Mouse (Mus musculus) small intestine, adult 2 months (tissue): ENCODE measurements at regions not wholly inside any gene's neighbourhood (a gene's known extent, or its start where the extent isn't known, plus 50 kb on each side); places are given as distances from the start of the nearest gene placed in this dataset.

Experiments used
- H3K27ac ChIP-seq: fragments of 200-500 bp; 2 replicates; pipeline ENCODE4 v1.5.1; 2012; ENCODE audit warnings: low read depth, low read length, control low read depth, inconsistent platforms; ENCODE audit not compliant: insufficient read depth
- H3K27me3 ChIP-seq: fragments of 200-500 bp; 2 replicates; pipeline ENCODE4 v1.6.1; 2012; ENCODE audit warnings: mild to moderate bottlenecking, moderate library complexity, low read length, inconsistent platforms; ENCODE audit not compliant: control insufficient read depth, insufficient read depth
- H3K36me3 ChIP-seq: fragments of 200-500 bp; 2 replicates; pipeline ENCODE4 v1.6.1; 2012; ENCODE audit warnings: mild to moderate bottlenecking, low read length, control low read depth, inconsistent platforms; ENCODE audit not compliant: control insufficient read depth, insufficient read depth
- H3K4me1 ChIP-seq: fragments of 200-500 bp; 2 replicates; pipeline ENCODE4 v1.6.1; 2012; ENCODE audit warnings: low read length, inconsistent platforms, mixed read lengths; ENCODE audit not compliant: control insufficient read depth, insufficient read depth, insufficient read length
- H3K4me3 ChIP-seq: fragments of 200-500 bp; 2 replicates; pipeline ENCODE4 v1.5.1; 2012; ENCODE audit warnings: low read depth, mild to moderate bottlenecking, control low read depth, inconsistent platforms, low read length, moderate library complexity
- CTCF ChIP-seq: fragments of 200-500 bp; IDR thresholded peaks from 2 replicates; pipeline ENCODE4 v1.5.1; 2012; ENCODE audit warnings: low read depth, mild to moderate bottlenecking, control low read depth, inconsistent platforms, low read length, moderate library complexity, mixed read lengths; ENCODE audit not compliant: insufficient replicate concordance, insufficient read length; ENCODE audit errors: extremely low read depth
- POLR2A ChIP-seq: fragments of 200-500 bp; IDR thresholded peaks from 2 replicates; pipeline ENCODE4 v1.6.1; 2012; ENCODE audit warnings: low read depth, mild to moderate bottlenecking, control low read depth, inconsistent platforms, low read length, moderate library complexity
- WGBS: fragments of 180-500 bp; shearing (Covaris S2); methylation state at CpG from one replicate; pipeline ENCODE4 v1.1.7; 2018; 5-methylcytosine and 5-hydroxymethylcytosine counted together

DNA sequence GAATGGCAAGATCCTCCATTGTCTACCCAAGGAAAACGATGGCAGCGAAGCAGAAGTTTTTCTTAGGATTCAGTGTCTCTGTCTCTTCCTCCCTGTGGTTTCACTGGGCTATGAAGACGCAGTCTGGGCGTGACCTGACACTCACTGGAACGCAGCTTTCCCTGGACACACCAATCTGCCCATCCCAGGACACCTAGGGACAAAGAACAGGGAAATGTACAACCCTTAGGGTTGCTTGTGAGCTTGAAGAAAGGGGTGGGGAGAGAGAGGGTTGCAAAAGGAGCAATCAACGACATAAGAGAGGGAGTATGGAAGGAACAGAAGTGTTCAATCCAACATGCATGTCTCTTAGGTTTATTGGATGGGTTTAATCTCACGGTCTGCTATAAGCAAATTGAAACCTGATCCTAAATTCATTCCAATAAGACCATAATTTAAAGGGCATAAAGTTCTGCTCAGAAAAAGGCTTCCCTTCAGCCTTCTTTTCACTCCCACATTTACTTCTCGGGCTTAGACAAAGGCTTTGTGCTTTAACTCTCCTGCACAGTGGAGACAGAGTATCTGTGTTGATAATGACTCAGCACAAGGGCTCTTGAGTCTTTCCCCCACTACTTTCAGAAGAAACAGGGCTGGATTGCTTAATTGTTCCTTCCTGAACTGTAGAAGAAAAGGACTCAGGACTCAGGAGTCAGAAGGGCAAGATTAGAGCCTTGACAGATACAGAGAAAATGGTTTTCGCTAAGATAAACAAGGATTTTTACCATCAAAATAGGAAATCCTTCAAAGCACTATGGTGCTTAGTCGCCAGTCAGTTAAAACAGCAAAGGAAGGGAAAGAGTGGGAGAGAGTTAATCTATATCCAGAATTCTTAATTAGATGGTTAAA lies 147.3 kb upstream of the Cited2 start:
- WGBS: 40% methylated on average over 10 of the region's 10 CpGs
- H3K27me3 ChIP-seq: no peaks in the 10 kb centered on the region
- peaks cover 17% of the 10 kb centered on the region; the same call in 1 of the 2 replicates for H3K4me1 ChIP-seq
- H3K36me3 ChIP-seq: no peaks in the 10 kb centered on the region
- TF ChIP-seq CTCF: no peak
- no peak for TF ChIP-seq POLR2A
- no peak overlapping the region for H3K4me3 ChIP-seq
- peak overlapping the region; percentile 82 for H3K27ac ChIP-seq

DNA sequence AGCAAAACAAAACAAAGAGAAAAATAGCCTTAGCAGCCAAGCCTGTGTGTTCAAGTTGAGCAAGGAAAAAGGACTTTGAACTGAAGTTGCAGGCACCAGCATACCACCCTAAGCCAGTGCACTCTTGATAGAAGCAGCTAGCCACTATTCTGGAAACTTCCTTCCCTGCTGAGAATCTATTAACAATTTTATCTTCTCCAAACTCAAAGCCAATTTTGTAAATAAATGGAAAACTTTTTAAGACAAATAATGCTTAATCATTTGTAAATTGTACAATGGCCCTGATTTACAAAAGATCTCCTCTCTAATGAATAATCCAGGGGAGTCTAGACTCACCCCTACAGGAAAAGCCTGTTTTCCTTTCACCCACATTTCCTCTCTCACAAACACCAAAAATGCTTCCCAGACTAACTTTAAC lies 146.7 kb upstream of the Cited2 start:
- Histone ChIP-seq H3K36me3 (no peaks in the 10 kb centered on the region), H3K27me3 (no peaks in the 10 kb centered on the region), H3K4me3 (no peak overlapping the region), H3K27ac (peak overlapping the region; percentile 82), H3K4me1 (peaks cover 17% of the 10 kb centered on the region; the same call in 1 of the 2 replicates)
- TF ChIP-seq CTCF (no peak), POLR2A (no peak)

DNA sequence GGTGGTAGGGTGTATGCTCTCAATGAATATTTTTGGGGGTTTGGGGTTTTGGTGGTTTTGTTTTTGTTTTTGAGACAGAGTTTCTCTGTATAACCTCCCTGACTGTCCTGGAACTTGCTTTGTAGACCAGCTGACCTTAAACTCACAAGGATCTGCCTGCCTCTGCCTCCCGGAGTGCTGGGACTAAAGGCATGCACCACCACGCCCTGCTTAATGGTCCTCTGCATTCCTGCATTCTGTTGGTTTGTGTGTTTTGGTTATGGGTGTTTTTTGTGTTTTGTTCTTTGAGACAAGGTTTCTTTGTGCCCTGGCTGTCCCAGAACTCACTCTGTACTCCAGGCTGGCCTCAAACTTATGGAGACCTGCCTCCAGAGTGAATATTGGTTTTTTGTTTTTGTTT lies 143.6 kb upstream of the Cited2 start:
- Histone ChIP-seq H3K4me3 (no peak overlapping the region), H3K36me3 (no peaks in the 10 kb centered on the region), H3K27ac (no peak overlapping the region), H3K4me1 (peaks cover 17% of the 10 kb centered on the region; the same call in 1 of the 2 replicates), H3K27me3 (no peaks in the 10 kb centered on the region)
- TF ChIP-seq CTCF: no peak
- no peak for TF ChIP-seq POLR2A
- WGBS: 76% methylated on average over 2 of the region's 2 CpGs

DNA sequence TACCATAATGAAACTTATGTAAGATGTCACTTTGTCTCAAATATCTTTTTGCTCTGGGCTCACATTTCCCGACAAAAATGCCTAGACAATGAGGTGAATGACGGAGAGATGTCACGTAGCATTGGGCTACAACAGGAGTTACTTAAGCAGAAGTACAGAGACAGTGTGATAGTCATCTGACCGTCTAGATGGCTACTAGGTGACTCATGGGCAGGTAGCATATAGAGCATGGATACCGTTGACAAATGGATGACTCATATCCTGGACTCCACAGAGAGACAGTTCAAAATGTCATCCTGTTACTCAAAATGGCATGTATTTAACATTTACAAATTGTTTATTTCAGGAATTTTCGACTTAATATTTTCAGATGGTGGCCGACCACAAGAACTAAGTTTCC lies 138.2 kb upstream of the Cited2 start:
- WGBS: 73% methylated on average over 7 of the region's 7 CpGs
- Histone ChIP-seq H3K27ac (no peak overlapping the region), H3K4me3 (no peak overlapping the region), H3K27me3 (no peaks in the 10 kb centered on the region), H3K4me1 (no peaks in the 10 kb centered on the region), H3K36me3 (no peaks in the 10 kb centered on the region)
- TF ChIP-seq POLR2A: no peak
- no peak for TF ChIP-seq CTCF

DNA sequence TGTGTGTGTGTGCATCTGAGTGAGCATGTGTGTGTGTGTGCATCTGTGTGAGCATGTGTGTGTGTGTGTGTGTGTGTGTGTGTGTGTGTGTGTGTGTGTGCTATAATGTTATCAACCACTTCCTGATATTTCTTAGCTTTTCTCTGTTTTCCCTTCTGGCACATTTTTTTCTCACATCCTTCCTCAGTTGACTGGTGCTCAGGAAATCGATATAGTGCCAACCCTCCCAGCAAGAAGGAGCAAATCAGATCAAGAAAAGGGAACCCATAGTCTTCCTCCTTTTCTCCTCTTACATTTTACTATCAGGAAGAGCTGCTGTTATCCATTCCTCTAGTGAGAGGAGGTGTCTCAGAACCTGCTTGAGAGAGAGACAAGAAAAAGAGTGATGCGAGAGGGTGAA lies 136.1 kb upstream of the Cited2 start:
- TF ChIP-seq POLR2A (no peak), CTCF (no peak)
- Histone ChIP-seq H3K27ac (no peak overlapping the region), H3K4me3 (no peak overlapping the region), H3K27me3 (no peaks in the 10 kb centered on the region), H3K4me1 (no peaks in the 10 kb centered on the region), H3K36me3 (no peaks in the 10 kb centered on the region)
- WGBS: 91% methylated on average over 2 of the region's 2 CpGs

DNA sequence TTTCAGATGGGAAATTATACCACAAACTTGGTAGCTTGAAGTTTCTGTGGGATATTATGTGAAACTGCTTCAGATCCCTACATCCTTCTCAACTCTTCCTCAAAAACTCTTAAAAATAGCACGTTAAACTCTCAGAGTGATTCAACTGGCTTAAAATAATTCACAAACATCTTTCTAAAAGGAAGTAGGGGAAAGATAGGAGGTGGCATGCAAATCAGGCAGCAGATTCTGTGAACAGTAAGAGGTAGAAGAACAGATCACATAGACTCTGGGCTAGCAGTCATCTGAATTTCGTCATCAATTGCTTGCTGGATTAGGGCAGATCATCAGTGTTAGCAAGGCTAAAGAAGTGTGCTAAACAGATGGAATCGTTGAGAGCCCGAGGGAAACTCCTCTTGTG lies 133.9 kb upstream of the Cited2 start:
- no peak for TF ChIP-seq POLR2A
- no peak for TF ChIP-seq CTCF
- Histone ChIP-seq H3K27ac (no peak overlapping the region), H3K4me1 (no peaks in the 10 kb centered on the region), H3K36me3 (no peaks in the 10 kb centered on the region), H3K27me3 (no peaks in the 10 kb centered on the region), H3K4me3 (no peak overlapping the region)
- 75% methylated on average over 4 of the region's 4 CpGs for WGBS

DNA sequence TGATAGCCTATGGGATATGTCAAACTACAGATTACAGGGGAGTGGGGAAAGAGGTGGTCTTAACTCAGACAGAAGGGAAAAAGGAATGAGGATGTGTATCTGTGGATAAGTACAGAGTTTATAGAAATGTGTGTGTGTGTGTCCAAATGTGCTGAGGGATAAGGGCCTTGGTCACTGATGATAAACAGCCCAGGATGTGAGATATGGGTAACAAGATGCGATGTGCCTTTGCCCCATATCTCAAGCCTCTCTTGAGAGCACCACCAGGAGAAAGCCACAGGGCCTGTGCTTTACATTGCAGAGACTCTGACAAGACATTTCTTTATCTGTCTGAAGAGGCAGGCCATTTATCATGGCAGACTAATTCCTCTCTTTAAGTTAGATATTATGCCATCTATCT lies 132.8 kb upstream of the Cited2 start:
- TF ChIP-seq CTCF (no peak), POLR2A (no peak)
- Histone ChIP-seq H3K4me1 (no peaks in the 10 kb centered on the region), H3K27ac (no peak overlapping the region), H3K4me3 (no peak overlapping the region), H3K27me3 (no peaks in the 10 kb centered on the region), H3K36me3 (no peaks in the 10 kb centered on the region)
- WGBS: 90% methylated on average over 1 of the region's 1 CpGs
